Mouse (Mus musculus) intestine, embryonic 14.5 days (tissue): Measurements from ENCODE around the gene Trabd2b. TPM values are rescaled to one million over a fixed set of nuclear protein-coding genes. Genes with fewer than 3 reads are reported as not detected.

ENCODE experiments used
- ATAC-seq: fragments of 200-750 bp; cut with Nextera tagmentation; replicated peaks from 2 replicates; pipeline ENCODE4 v1.8.0; 2017; ENCODE audit warnings: low read depth, moderate number of reproducible peaks, moderate TSS enrichment, moderate library complexity; ENCODE audit not compliant: low FRiP score, low TSS enrichment
- DNase-seq: peaks from one replicate; pipeline ENCODE4 v3.0.0-alpha.2; 2018; ENCODE audit warnings: low spot score
- H3K27ac ChIP-seq: fragments of 300-500 bp; sonication (generic); 2 replicates; pipeline ENCODE4 v1.5.1; 2014; ENCODE audit warnings: low read depth, mild to moderate bottlenecking, control low read depth
- H3K27me3 ChIP-seq: fragments of 300-500 bp; sonication (generic); replicated peaks from 2 replicates; pipeline ENCODE4 v1.6.1; 2014; ENCODE audit warnings: low read length, control low read depth; ENCODE audit not compliant: control insufficient read depth, insufficient read depth
- H3K36me3 ChIP-seq: fragments of 300-500 bp; sonication (generic); 2 replicates; pipeline ENCODE4 v1.6.1; 2014; ENCODE audit warnings: low read length, control low read depth; ENCODE audit not compliant: control insufficient read depth, insufficient read depth
- H3K4me1 ChIP-seq: fragments of 300-500 bp; sonication (generic); replicated peaks from 2 replicates; pipeline ENCODE4 v1.6.1; 2014; ENCODE audit warnings: low read length, control low read depth, mixed read lengths; ENCODE audit not compliant: control insufficient read depth, insufficient read depth
- H3K4me2 ChIP-seq: fragments of 300-500 bp; sonication (generic); 2 replicates; pipeline ENCODE4 v1.6.1; 2014; ENCODE audit warnings: low read length
- H3K4me3 ChIP-seq: fragments of 300-500 bp; sonication (generic); 2 replicates; pipeline ENCODE4 v1.5.1; 2014; ENCODE audit warnings: low read depth, low read length, control low read depth, mixed read lengths
- H3K9ac ChIP-seq: fragments of 300-500 bp; sonication (generic); 2 replicates; pipeline ENCODE4 v1.6.1; 2014; ENCODE audit warnings: mild to moderate bottlenecking, low read length
- H3K9me3 ChIP-seq: fragments of 300-500 bp; sonication (generic); 2 replicates; pipeline ENCODE4 v1.6.1; 2016; ENCODE audit warnings: low read length, control low read depth; ENCODE audit not compliant: control insufficient read depth
- WGBS: fragments of 180-500 bp; shearing (Covaris S2); extraction: QIAGEN DNeasy Blood & Tissue Kit; methylation state at CpG from one replicate; pipeline ENCODE4 v1.1.7; 2014; 5-methylcytosine and 5-hydroxymethylcytosine counted together
- polyA plus RNA-seq: library from polyadenylated mRNA; unstranded; fragments of >200 nt; fragmentation: Nextera tagmentation; extraction: Ambion mirVana; gene quantifications from 2 replicates; pipeline ENCODE4 v1.2.1, GENCODE M21; 2014

Trabd2b gene
- polyA plus RNA-seq, 1 experiment from 2014 or later, result 0.72 TPM

- no peak for DNase-seq
- H3K4me3 ChIP-seq, result no peak overlapping the region
- no peaks in the 10 kb centered on the region for H3K27me3 ChIP-seq
- 76% methylated on average over 5 of the region's 5 CpGs for WGBS
- H3K9me3 ChIP-seq, result no peaks in the 10 kb centered on the region
- H3K36me3 ChIP-seq, result no peaks in the 10 kb centered on the region
- ATAC-seq, result no peak
- H3K9ac ChIP-seq, result no peak overlapping the region
- H3K4me1 ChIP-seq, result no peaks in the 10 kb centered on the region
- H3K4me2 ChIP-seq, result no peak overlapping the region
- no peak overlapping the region for H3K27ac ChIP-seq
These were observed 205.5 kb downstream of the Trabd2b start for GRCm38 (mm10) chr4:114612032-114612431.

DNA sequence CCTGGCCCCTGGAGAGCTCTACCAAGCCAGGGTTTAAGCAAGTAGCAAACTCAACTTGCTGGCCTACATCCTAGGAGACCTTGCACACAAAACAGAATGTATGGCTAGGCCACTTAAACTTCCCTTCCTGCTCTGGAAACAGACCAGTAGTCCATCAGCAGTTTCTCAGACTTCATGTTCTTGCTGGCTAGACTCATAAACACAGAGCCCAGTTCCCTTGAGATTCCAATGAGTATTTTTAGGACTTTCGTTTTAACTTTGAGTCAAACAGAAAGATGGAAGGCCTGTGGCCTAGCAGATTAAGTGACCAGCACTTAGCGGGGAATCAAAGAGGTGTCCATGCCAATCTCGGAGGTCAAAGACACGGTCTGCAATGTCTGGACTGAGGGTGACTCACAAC lies 206.3 kb downstream of the Trabd2b start:
- Histone ChIP-seq H3K27me3 (no peaks in the 10 kb centered on the region), H3K27ac (no peak overlapping the region), H3K9ac (no peak overlapping the region), H3K9me3 (no peaks in the 10 kb centered on the region), H3K4me3 (no peak overlapping the region), H3K4me1 (no peaks in the 10 kb centered on the region), H3K4me2 (no peak overlapping the region), H3K36me3 (no peaks in the 10 kb centered on the region)
- 61% methylated on average over 4 of the region's 4 CpGs for WGBS
- DNase-seq (no peak), ATAC-seq (no peak)

DNA sequence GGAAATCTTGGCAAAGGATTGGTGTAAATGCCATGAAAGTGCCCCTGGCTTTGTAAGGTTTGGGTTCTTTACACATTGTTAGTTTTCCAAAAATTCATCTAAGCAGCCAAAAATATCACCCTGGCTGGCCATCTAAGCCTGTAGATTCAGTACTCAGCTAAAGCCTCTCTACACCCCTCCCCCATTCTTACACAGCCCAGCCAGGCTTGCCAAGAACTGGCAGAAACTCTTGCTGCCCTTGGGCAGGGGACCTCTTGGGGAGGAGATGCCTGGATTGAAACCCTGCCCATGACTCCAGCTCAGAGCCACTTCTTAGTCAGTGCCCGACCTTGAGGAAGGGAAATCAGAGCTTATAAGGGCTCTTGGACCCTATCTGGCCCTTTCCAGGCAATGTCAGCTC lies 207.6 kb downstream of the Trabd2b start:
- ATAC-seq (no peak), DNase-seq (no peak)
- Histone ChIP-seq H3K9ac (no peak overlapping the region), H3K36me3 (no peaks in the 10 kb centered on the region), H3K4me1 (no peaks in the 10 kb centered on the region), H3K27ac (no peak overlapping the region), H3K4me3 (no peak overlapping the region), H3K4me2 (no peak overlapping the region), H3K27me3 (no peaks in the 10 kb centered on the region), H3K9me3 (no peaks in the 10 kb centered on the region)
- 71% methylated on average over 1 of the region's 1 CpGs for WGBS

DNA sequence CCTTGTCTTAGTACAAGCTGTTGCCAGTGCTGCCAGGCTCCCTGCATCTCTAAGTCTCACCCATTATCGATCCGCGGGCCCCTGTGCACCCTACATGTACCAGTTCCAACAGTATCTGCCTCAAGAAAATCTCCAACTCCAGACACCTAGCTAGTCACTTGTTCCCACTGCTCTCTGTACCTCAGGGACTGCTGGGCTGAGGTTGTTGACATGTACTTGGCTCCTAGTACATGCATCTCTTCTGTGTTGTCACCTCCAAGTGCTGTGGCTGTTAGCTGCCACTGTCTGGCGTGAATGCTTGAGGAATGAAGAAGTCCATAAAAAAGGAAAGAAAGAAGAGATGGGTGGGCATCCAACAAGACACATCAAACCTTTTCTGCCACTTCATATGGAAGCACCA lies 209.2 kb downstream of the Trabd2b start:
- Histone ChIP-seq H3K4me2 (no peak overlapping the region), H3K4me3 (no peak overlapping the region), H3K9me3 (no peaks in the 10 kb centered on the region), H3K9ac (no peak overlapping the region), H3K4me1 (no peaks in the 10 kb centered on the region), H3K27me3 (no peaks in the 10 kb centered on the region), H3K27ac (no peak overlapping the region), H3K36me3 (no peaks in the 10 kb centered on the region)
- no peak for ATAC-seq
- WGBS, result 94% methylated on average over 4 of the region's 4 CpGs
- no peak for DNase-seq

DNA sequence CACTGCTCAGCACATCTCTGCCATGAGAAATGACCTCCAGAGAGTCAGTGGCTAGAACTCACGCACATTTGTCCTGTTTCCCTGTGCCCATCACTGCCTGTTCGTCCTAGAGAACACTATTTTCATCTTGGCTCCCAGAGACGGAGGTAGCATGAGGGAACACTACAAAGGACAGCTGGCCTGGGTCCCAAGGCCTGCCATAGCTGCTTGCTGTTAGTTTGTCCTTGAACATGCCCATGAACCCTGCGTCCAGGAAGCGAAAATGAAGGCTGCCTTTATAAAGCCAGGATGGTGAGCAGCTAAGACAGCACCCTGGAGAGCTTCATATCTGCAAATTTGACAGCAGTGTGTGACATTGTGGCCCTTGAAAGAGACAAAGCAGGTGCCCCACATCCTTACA lies 216.4 kb downstream of the Trabd2b start:
- no peaks in the 10 kb centered on the region for H3K9me3 ChIP-seq
- no peak overlapping the region for H3K9ac ChIP-seq
- H3K36me3 ChIP-seq, result no peaks in the 10 kb centered on the region
- no peak overlapping the region for H3K4me2 ChIP-seq
- WGBS, result 68% methylated on average over 5 of the region's 5 CpGs
- DNase-seq (no peak), ATAC-seq (no peak)
- H3K4me3 ChIP-seq, result no peak overlapping the region
- H3K4me1 ChIP-seq, result peaks cover 18% of the 10 kb centered on the region; the same call in 1 of the 2 replicates
- no peaks in the 10 kb centered on the region for H3K27me3 ChIP-seq
- H3K27ac ChIP-seq, result no peak overlapping the region

- Histone ChIP-seq H3K36me3 (no peaks in the 10 kb centered on the region), H3K4me1 (peaks cover 18% of the 10 kb centered on the region; the same call in 1 of the 2 replicates), H3K27me3 (no peaks in the 10 kb centered on the region), H3K9me3 (no peaks in the 10 kb centered on the region), H3K27ac (peak overlapping the region; percentile 34; the same call in 1 of the 2 replicates), H3K4me3 (no peak overlapping the region), H3K4me2 (no peak overlapping the region), H3K9ac (no peak overlapping the region)
- ATAC-seq (peak; percentile 59; the same call in 1 of the 2 replicates), DNase-seq (peak; percentile 58)
- 17% methylated on average over 3 of the region's 3 CpGs for WGBS
These were observed 217.8 kb downstream of the Trabd2b start for GRCm38 (mm10) chr4:114624114-114624910.

DNA sequence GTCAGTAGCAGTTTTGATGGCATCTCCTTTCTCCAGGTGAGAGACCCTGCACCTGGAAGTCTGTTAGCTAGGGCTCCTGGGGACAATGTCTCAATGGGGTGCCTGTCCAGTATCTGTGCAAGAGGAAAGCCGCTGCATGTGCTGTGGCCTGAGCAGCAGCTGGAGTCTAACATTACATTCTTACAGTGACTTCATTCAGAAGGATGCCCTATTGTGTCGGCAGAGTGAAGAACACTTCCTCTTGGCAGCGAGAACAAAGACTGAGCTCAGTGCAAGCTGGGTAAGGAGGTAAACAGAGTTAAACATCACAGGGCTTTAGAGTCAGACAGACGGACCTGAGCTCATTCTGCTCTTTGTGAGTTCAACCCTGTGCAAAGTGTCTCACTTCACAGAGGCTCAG lies 218.8 kb downstream of the Trabd2b start:
- peak; percentile 29; the same call in 1 of the 2 replicates for ATAC-seq
- no peak for DNase-seq

GRCm38 (mm10) chr4:114625920-114626319 lies 219.4 kb downstream of the Trabd2b start:
- Histone ChIP-seq H3K4me2 (no peak overlapping the region), H3K36me3 (no peaks in the 10 kb centered on the region), H3K27ac (no peak overlapping the region), H3K27me3 (no peaks in the 10 kb centered on the region), H3K9ac (no peak overlapping the region), H3K9me3 (no peaks in the 10 kb centered on the region), H3K4me3 (no peak overlapping the region), H3K4me1 (peaks cover 18% of the 10 kb centered on the region; the same call in 1 of the 2 replicates)
- WGBS, result 91% methylated on average over 3 of the region's 3 CpGs
- ATAC-seq (no peak), DNase-seq (no peak)

More for the DNA sequence above, 218.8 kb downstream of the Trabd2b start:
- Histone ChIP-seq H3K36me3 (no peaks in the 10 kb centered on the region), H3K9me3 (no peaks in the 10 kb centered on the region), H3K4me3 (no peak overlapping the region), H3K4me1 (peaks cover 18% of the 10 kb centered on the region; the same call in 1 of the 2 replicates), H3K9ac (no peak overlapping the region), H3K27me3 (no peaks in the 10 kb centered on the region), H3K4me2 (no peak overlapping the region), H3K27ac (0 out of 2 replicates have a peak overlapping the region, but pooled peaks have one; percentile 34)
- 26% methylated on average over 4 of the region's 4 CpGs for WGBS
